ENCODE assay signal across 11 mouse cellular contexts in the genomic region with DNA sequence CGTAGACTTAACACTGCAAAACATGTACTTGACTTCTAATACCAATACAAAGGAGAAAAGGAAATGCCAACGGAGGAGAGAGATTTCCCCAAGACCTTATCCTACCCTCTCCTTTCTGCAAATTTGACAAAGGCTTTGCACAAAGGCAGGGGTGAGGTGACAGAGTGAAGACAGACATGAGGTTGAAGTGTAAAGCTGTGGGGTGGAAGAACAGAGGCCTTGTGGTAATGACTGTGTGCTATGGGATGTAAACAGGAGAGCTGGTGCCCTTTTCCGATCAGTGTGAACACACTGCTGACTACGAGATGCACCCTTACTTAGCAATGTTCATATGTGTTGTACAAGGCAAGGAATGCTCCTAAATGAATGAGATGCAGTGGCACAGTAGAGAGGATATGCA.
"Had no signal": no experiment of that assay in that cellular context is flagged by ENCODE, and none has a peak within 500 bp of the region (broad histone marks: within the 10 kb centered on the region; RNA-seq: fewer than 3 reads in every experiment).

No protein-coding gene starts in this region.

- ATAC-seq: liver, postnatal 0 days; lung, postnatal 0 days; midbrain, embryonic 13.5 days; midbrain, embryonic 15.5 days had no signal

- DNase-seq: liver, embryonic 13.5 days; liver, postnatal 0 days; lung, adult 2 months; lung, postnatal 14 days; lung, postnatal 36 days; right cerebral cortex, postnatal 14 days; thymus, adult 2 months; thymus, postnatal 36 days had no signal
